Mouse (Mus musculus) 3T3-L1 (cell line): Measurements from ENCODE around the gene Catsper2.
A peak's percentile ranks its signal among the peaks of the same experiment; 100 is the strongest.
"Not testable (repeated sequence)": the region's sequence is repeated elsewhere in the genome, so short reads cannot be mapped to it uniquely, and the experiment has no call there.

Experiments used
- DNase-seq: peaks from one replicate; pipeline ENCODE4 v3.0.0-alpha.2; 2015; ENCODE audit warnings: low read depth, low spot score

Gene Catsper2

DNA sequence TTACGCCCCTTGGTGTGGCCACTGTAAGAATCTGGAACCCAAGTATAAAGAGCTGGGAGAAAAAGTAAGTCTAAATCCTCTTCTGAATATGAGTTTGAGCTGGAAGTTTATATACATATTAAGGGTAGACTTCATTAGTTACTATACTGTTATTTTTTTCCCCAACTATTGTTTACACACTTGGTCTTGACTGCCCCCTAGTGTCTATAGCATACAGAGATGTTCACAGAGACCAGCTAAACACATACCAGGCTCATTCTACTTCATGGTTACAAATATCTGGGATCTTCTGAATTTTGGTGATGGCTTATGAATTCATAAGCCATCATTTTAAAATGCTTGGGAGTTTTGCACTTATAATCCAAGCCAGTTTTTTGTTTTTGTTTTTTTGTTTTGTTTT, 21.3 kb upstream of the Catsper2 start:
- peak; percentile 78 for DNase-seq

GRCm38 (mm10) chr2:121425890-121426289, 12.3 kb upstream of the Catsper2 start:
- no peak for DNase-seq

DNA sequence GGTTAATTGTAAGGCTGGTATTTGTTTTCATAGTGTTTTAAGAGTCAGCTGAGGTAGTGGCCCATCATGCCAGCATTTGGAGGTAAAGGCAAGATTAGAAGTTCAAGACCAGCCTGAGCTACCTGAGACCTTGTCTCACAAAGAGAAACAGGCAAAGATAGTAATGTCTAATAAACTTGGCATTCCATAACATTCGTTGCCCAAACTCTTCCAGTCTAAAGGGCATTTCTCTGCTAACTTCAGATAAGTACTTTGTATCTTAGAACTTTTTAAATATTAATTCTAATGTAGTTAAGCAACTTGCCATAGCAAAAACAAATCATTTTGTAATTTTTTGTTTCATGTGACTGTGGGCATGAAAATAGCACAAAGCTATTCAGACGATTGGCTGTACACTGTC, 9.6 kb upstream of the Catsper2 start:
- no peak for DNase-seq

GRCm38 (mm10) chr2:121418476-121418875, 4.9 kb upstream of the Catsper2 start:
- no peak for DNase-seq

DNA sequence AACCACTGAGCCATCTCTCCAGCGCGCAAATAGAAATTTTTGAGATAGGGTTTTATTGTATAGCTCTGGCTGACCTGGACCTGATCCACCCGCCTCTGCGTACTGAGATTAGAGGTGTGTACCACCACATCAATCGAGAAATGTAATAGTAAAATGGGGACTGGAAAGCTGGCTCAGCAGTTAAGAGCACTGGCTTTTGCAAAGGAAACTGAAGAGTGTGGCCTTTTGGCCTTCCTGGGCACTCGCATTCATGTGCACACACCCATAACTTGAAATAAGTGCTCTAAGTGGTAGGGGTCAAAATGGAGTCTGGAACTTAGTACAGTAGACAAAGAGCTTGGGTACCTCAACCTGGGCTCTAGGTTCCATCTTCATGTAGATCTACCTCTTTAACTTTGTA, 2.8 kb upstream of the Catsper2 start:
- DNase-seq: no peak

- DNase-seq: no peak
These were observed 2.0 kb upstream of the Catsper2 start for GRCm38 (mm10) chr2:121415591-121415990.

DNA sequence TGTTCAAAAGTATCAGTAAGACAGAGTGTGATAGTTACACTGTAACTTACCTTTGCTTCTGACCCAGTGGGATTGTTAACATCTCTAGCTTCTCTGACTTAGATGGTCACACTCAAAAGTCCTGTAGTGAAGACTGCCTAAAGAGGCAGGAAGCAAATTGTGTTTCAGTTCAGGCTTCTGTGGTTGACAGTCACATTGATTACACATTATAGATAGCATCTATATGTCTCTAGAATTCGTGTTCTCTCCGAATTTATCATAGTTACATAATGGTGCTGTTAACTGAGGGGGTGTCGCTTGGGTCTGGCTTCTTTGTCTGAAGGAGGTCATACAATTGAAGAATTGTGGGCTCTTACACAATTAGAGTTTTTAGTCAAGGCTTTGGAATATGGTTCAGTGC, 1.5 kb upstream of the Catsper2 start:
- DNase-seq: no peak

DNA sequence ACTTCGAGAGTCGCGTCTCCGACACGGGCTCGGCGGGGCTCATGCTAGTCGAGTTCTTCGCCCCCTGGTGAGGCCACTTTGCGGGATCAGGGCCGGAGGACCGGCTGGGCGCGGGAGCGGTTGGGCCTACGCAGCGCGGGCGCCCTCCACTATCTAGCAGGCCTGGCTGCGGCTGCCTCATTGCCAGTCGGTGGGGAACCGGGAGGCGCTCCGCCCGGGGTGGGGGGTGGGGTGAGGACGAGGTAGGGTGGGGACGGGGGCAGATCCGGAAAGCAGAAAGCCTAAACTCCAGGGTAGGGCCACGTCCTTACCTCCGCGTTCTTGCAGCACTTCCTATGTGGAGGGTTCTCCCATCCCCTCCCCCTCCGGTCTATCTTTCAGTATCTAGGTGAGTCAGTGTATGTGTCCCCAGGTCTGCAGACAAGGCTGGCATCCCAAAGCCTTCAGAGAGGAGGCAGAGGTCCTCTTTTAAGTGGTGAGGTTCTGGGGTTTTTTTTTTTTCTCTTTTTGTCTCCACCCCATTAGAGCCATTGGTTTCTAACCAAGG, 620 bp upstream of the Catsper2 start:
- peak; percentile 74 for DNase-seq

DNA sequence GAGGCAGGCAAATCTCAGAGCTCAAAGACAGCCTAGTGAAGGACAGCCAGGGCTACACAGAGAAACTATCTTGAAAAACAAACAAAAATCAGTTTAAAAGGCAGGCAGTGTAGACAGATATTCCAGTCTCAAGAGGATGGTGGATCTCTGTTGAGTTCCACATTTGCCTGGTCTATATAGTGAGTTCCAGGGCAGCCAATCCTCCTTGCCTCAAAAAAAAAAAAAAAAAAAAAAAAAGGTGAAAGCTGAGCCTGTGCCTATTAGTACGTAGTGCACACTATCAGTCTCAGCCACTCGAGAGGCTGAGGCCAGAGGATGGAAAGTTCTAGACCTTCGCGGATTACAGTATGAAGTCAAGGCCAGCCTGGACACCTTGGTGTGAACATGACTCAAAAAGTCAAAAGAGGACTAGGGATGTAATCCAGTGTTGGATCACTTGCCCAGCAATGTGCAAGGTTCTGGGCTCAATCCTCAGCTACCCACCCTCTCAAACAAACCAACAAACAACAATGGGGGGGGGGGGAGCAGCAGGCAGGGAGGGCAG, 677 bp downstream of the Catsper2 start:
- DNase-seq: no peak

- peak; percentile 68 for DNase-seq
These were observed 5.4 kb downstream of the Catsper2 start for GRCm38 (mm10) chr2:121408160-121408559.

GRCm38 (mm10) chr2:121403296-121403695, 10.3 kb downstream of the Catsper2 start:
- no peak for DNase-seq

- peak; percentile 93 for DNase-seq
These were observed 17.0 kb downstream of the Catsper2 start for GRCm38 (mm10) chr2:121396624-121397023.

DNA sequence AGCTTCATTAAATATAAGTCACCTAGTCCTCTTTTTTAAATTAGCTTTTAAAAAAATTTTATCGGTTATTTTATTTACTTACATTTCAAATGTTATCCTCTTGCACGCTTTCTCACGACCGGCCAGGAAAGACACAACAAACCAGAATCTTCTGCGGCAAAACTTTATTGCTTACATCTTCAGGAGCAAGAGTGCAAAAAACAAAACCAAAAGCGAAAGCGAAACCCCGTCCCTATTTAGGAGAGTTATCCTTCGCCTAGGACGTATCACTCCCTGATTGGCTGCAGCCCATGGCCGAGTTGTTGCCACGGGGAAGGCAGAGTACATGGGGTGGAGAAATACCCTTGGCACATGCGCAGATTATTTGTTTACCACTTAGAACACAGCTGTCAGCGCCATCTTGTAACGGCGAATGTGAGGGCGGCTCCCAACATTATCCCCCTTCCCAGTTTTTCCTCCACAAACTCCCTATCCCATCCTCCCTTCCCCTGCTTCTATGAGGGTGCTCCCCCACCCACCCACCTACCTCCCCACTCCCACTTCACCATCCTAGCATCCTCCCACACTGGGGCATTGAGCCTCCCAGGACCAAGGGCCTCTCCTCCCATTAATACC, 26.5 kb downstream of the Catsper2 start, which contains the start of gene Strc:
Gene Strc, minus strand, starts transcription at position 208 of the 615 bp plus-strand sequence.
- not testable (repeated sequence) for DNase-seq

DNA sequence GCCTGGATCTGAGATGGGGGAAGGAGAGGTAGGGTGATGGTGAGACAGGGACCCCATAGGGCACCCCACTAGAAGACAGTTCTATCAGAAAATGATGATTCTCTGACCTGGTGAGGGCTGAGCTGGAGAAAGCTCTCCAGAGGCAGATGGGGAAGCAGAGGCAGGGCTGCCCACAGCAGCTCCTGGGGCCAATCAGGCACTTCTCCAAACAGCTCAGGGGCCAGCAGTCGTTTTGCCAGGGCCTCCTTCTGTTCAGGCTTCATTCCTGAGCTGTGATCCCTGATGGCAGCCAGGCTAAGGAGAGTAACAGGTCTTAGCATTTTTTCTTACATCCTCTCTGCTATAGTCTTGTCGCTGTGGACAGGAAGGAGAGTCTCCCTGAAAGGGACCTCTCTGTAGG, 38.8 kb downstream of the Catsper2 start:
- no peak for DNase-seq

DNA sequence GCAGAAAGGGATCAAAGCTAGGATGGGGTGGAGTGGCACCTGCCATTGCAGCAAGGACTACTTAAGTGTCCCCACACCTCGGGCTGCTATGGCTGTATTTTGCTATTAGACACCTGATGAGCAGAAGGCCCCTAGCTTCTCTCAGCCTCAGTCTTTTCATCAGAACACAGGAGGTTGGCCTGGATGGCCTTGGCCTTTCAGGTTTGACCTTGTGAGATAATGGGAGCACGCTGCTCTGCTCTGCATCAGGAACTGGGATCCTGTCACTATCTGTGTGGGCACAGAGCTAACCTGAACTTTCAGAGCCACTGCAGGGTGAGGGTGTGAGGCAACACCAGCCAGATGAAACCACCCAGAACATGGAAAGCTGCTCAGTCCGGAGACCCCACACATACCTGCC, 41.3 kb downstream of the Catsper2 start:
- no peak for DNase-seq

DNA sequence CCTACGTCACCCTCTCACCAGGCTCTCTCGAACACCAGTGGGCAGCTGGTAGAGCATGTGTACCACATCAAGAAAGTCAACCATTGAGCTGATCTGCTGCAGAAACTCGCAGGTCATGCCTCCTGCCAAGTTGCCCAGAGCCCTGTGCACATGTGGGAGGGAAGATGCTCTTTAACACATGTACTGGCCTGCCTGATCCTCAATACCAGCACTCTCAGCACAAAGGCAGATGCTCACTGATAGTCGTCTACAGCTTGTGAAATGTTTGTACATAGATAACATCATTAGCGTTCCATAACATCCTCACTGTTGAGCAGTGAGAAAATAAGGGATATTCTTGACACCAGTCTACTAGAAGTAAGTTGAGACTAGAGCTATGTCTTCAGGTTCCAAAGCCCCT, 42.7 kb downstream of the Catsper2 start:
- DNase-seq: no peak

DNA sequence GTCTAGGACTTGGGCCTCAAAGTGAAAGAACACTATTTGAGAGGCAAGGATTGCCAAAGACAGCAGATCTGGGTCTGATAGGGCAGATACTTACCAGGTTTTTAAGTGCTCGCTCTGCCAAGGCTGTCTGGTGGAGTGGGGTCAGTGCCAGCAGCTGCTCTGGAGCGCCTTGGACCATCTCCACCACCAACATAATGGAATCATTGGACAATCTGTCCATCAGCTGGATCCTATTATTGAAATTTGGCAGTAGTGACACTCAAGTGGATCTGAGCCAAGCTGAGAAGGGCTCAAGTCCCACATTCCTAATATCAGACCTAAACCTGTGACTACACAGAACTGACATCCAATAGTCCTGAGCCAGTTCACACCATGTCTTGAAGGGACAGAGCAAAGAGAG, 44.8 kb downstream of the Catsper2 start:
- DNase-seq: peak; percentile 19

GRCm38 (mm10) chr2:121363656-121364055, 49.9 kb downstream of the Catsper2 start:
- no peak for DNase-seq

- no peak for DNase-seq
These were observed 54.1 kb downstream of the Catsper2 start for GRCm38 (mm10) chr2:121359461-121359860.

DNA sequence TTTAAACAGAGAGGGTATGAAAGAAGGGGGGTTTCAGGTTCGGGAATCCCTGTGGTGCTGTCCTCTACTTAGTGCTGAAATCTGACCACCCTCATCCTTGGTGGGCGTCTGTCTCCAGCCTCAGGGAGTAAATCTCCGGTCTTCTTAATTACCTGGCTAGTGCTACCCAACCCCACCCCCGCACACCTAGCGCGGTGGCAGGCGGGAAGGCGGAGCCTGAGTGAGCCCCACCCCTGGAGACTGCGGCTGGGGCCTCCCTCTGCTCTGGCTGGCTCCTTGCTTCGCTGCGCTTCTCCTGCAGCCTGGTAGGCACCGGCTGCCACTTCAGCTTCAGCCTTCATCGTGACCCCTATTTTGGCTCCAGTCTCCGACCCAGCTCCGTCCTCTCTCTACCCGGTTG, 55.2 kb downstream of the Catsper2 start:
- no peak for DNase-seq

- DNase-seq: no peak
These were observed 55.6 kb downstream of the Catsper2 start for GRCm38 (mm10) chr2:121357961-121358360.

- no peak for DNase-seq
These were observed 56.1 kb downstream of the Catsper2 start, which contains the start of gene Ckmt1 for GRCm38 (mm10) chr2:121357494-121357893. Gene Ckmt1, plus strand, starts transcription at chr2:121357714.
